Mouse (Mus musculus) mouse embryonic stem cell (cell line): ENCODE results near the gene Pou3f3.

Experiments
- in situ Hi-C, 2 experiments: fragments of 300-500 bp; cut with MboI; formaldehyde crosslinking; loops; 1 replicate in 1 of 2; 3 replicates in 1 of 2; pipeline ENCODE4 v1.14.3; 2019 to 2020; ENCODE audit warnings: low sequenced_read_pairs in 2 of 2, low pct_unique_long_range_greater_than_20kb in 1 of 2, mixed read lengths in 1 of 2; ENCODE audit not compliant: unreplicated experiment in 1 of 2

Gene Pou3f3

DNA sequence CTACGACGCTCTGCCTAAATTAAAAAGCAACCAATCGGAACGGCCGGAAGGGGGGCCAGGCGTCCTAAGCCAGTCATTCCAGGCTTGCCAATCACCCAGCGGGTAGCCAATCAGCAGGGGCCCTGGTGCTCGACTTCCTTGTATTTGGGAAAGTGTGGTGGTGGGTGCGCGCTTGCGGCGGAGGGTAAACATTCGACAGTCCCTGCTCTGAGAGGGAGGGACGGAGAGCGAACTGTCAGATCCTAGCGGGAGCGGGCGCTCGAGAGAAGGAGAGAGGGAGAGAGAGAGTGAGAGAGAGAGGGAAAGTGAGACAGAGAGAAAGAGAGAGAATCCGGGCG, at the start of gene Pou3f3:
TSS of gene Pou3f3 (plus strand) at position 191 of the 338 bp plus-strand sequence.
- in situ Hi-C loops, result no loop called here

DNA sequence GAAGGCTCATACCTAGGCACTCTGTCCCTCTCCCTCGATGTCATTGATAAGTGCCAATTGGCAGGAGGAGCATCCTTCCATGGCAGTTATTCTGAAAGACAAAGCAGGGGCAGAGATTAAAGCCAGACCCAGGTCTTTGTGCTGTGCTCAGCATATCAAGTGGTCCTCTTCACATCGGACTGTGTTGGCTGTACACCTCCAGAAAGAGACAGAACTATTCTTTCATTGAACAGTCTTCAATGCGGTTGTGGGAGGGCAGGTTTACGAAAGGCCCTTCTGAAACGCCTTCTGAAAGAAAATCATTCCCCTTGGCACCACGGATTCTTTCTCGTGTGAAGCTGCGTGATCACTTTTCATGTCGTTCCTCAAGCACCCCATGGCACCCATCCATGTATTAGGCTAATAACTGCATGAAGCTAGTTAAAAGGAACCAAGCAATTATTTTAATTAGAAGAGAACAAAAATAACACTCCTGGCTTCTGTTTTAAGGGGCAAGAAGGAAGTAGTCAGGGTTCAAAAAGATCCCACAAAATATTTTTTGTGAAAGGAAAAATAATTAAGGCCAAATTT, 47.1 kb upstream of the Pou3f3 start:
- in situ Hi-C loops, result no loop called here

DNA sequence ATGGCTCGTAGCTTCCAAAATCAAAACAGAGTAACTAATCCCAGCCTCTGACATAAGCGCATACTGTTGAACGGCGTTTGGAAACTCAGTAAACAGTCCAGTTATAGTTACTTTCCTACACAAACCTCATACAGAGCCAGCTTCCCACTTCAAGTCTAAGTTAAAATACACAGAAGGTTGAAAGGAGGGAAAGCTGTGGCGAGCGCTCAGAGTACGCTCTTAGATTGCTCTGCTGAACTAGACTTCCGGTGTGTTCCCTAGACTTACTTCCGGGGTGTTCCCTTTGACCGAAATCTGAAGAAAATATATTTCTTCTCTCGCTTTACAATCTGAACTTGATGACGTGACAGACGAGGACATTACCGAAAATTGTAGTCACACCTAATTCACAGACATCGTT, 44.1 kb upstream of the Pou3f3 start:
- in situ Hi-C loops, result no loop called here

DNA sequence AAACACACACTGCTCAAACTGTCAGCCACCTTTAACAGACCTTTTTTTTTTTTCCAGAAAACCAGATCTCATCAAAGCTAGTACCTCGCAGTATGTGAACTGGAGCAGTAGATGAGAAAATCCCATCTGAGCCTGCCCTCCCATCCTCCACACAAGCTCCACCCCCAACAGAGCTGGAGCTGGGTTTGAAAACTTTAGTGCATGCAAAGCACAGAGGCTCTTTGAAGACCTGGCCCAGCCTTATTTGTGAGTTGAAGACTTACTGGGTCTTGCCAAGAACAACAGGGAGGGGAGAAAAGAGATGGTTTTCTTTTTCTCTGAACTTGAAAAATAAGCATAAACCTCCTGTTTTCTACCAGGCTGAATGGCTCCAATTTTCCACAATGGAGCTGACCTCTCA, 28.0 kb upstream of the Pou3f3 start:
- in situ Hi-C loops, result no loop called here

DNA sequence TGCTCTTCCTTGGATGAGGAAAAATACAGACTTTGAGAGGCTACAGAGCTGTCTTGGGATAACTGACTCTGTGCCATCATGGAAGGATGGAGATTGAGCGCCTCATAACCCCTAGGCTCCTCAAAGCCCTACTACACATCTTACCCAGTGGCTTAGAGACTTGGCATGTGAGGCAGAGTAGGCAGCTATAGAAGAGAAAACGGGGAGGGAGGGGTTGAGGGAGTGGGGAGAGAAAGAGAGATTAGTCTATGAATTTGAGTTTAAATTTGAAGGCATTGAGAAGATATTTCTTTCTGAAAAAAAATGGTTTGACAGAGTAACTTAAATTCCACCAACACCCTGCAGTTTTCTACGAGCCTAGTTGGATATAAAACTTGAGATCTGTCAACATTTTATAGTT, 14.9 kb upstream of the Pou3f3 start:
- in situ Hi-C loops, result no loop called here

DNA sequence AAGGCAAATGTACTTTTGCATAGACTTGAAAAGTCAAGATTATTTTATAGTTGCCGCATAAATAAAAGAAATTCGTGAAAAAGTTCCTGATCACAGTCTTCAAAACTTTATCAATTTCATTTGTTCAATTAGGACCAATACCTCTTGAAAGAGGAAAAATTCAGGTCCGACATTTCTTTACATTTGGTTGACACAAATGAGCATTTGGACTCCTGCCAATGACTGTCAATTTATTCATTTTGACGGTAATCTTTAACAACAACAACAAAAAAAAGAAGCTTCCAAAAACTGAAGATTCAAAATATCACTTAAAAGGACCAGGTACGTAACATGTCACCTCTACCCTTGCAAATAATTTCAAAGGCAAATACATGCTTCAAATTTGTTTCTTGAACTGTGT, 13.8 kb upstream of the Pou3f3 start:
- in situ Hi-C loops, result no loop called here

DNA sequence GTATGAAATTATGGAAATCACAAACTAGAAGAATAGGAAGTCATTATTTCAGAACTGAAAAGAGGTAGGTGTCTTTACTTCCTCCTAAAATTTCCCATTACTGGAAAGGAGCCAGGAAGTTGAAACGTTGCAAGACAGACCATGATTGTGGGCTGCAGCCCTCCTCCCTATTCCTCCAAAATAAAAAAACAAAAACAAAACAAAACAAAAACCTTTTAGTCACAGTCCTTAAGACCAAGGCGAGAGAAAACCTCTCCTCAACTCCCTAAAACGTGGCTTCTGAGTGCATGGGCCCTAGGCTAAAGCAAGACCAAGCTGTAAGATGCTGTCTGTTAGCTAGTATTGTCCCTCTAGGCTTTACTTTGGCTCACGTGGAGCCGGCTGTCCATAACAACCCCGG, 11.7 kb upstream of the Pou3f3 start:
- in situ Hi-C loops, result no loop called here

DNA sequence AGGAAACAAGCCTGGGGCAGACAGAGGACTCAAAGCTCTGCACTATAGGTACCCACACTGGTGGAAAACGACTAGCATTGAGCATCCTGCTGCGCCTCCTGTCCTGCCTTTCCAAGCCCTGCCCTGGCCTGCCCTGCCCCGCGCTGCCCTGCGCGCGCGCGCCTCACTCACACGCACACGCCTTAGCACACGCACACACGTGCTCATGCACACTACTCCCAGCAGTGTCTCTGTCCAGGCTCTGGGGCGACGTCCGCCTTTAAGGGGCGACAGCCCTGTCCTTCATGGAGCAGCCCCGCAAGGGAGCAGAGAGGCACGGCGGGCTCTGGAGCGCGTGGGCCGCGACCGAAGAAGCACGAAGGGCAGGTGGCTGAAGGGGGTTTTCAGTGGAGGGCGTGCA, 11.2 kb upstream of the Pou3f3 start:
- in situ Hi-C loops, result no loop called here

DNA sequence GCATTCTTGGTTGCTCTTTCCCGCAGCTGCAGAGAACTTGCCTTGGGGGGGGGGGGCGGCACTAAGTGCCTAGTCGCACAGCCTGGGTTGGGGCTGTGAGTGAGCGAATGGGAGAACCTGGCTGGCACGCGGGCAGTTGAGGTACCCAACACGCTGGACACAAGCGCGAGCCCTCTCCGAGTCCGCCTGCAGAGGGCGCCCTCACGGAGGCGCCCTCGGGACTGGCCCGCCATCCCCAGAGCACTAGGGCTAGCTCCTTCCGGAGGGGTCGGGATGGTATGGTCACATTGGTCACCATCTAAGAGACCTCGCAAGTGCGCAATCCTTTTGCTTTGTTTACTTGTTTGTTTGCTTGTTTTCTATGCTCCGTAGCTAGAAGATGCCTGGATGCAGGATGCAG, 10.8 kb upstream of the Pou3f3 start:
- in situ Hi-C loops, result no loop called here

DNA sequence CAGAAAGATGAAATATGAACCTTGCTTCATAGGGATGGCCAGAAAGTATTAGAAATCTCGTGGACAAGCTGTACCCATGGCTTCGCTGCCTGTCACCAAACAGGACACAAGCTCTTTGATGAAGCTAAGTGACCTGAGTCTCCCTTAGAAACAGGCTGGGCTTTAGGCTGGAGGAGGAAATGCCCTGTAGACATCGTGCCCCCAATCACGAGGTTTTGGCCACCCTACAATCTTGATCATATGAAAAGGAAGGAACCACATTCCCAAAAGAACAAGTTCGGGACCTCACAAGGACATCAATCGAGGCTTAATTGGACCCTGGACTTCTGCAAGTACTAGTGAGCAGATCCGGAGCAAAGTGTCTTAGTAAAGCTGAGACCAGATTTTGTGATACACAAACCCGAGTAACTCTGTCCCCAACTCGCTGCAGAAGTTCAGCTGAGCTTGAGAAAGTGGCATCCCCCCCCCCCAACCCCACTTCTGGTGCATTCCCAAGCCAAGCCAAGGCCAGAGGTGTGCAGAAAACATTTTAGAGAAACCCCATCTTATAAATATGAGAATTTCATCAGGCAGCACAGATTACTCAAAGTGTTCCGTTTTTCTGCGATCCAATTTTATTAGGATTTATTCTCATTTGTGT, 10.1 kb upstream of the Pou3f3 start:
- in situ Hi-C loops, result no loop called here

DNA sequence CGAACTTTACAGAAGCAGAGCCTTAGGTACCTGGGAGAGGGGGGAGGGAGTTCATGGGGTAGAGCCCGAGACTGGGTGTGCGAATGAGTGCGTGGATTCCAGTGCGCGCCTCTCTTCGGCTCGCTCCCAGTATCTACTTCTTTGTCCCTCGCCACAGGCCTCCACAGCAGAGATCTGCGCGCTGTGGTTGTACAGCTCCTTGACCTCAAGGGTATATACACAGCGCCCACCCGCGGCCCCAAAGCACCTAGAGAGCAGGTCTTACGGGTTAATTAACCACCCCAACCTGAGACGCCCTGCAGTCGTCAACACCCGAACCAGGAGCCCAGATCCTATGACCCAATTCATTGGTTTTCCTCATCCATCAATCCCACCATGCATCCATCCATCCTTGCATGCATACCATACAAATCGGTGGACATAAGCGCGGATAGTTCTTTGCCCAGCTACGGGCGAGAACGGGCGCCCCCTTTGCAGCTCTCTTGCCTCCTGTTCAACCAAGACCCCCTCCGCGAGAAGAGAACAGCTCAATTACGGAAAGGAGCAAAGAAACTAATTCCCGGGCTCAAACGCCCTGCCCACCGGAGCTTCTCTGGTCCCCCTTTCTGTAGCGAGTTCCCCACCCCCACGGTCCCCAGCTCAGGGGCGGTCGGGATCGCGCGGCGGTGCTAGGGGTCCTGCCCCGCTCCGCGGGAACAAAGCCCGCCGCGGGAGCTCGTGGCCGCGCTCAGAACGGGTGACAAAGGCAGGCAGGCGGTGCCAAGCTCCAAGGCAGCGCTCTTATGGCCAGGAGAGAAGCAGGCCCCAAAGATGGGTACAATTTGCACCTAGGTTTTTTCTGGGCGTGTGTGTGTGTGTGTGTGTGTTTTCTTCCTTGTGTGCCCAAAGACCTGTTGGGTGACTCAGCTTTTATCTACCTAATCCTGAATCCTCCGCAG, 9.1 kb upstream of the Pou3f3 start:
- in situ Hi-C loops, result no loop called here

DNA sequence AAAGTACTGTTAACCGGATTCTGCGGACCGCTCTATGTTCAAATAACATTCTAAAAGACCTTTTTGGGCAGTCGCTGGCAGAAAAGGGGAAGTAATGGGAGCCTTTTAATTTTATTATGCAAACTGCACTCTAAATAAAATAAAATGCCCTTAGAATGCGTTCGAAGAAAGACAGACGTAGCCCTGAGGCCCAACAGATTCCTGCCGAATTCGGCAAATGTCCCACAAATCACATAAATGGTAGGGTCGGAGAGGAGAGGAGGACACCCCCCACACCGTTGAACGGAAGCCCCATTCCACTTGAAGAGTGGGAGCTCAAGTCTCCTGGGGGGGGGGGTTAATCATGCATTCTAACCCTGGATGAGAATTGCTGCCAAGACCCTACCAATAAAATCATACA, 8.3 kb upstream of the Pou3f3 start:
- in situ Hi-C loops, result no loop called here

DNA sequence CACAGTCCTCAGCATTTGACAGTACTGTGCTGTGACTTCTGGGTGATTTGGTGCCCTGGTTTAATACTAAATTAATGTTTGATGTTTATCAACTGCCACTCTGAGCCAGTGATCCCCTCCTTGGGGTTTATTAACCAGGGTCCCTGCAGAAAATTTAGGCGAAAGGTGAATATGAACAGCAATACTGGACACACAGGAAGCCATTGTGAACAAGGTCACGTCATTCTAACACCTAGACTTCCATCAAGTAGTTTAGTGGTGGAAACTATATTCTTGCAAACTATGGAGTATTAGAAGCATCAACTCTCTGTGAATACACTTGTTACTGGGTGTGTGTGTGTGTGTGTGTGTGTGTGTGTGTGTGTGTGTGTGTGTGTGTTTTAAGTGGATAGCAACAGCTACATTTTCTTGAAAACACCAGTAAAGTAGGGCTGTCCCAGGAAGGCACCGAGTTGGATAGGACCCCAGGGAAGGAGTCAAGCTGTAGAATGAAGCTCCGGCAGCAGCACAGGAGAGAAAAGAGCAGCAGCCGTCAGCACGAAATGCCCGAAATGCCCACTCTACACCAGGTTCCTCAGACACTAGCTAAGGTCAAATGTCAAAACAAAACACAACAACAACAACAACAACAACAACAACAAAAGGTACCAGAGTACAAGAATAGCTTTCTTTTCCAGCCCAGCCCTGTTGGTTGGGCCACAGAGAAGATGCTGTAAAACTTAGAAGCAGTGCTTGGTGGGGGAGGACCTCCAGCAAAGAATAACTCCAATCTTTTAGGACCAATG, 7.6 kb upstream of the Pou3f3 start:
- in situ Hi-C loops, result no loop called here

DNA sequence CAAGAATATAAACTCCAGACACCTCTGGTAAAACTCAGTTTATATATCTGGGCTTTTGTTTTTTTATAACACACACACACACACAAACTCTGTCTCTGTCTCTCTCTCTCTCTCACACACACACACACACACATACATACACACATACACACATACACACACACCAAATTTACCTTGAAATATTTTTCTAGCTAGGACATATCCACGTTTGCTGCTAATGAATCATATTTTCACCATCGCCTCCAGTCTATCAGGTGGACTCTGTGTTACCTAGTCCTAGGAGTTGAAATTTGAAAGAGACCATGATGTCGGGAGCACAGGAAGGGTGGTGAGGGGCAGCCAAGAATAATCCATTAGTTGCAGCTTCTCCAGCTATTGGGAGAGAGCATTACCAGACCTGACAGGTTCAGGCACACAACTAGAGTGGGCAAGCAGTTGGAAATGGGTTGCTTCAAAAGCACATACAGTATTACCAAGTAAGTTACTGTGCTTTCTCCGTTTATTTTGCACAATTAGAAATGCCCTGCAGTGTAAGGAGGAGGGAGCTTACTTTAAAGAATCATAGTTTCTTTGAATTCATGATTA, 6.9 kb upstream of the Pou3f3 start:
- in situ Hi-C loops, result no loop called here

DNA sequence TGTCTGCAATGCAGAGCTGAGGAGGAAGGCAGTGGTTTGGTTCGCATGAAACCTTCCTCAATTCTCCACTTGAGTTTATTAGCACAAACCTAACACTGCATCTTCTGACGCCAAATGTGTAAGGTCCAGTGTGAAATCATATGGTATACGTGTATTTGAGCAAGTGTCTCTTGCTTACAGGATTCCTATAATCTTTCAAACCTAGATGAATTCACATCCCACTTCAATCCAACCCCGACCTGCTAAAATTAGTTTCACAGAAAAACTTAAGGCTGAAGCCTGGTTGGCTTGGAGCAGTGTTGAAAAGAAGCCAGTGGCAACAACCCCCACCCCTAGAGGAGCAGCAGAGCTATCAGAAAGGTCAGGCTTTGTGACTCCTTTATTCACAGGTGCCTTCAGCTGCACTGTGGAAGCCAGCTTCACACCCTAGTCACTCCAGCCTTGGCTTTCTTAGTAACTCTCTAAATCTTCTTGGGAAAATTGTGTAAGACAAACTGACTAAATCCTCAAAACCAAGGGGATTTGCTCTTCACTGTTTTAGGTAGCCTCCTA, 5.5 kb upstream of the Pou3f3 start:
- in situ Hi-C loops, result no loop called here

DNA sequence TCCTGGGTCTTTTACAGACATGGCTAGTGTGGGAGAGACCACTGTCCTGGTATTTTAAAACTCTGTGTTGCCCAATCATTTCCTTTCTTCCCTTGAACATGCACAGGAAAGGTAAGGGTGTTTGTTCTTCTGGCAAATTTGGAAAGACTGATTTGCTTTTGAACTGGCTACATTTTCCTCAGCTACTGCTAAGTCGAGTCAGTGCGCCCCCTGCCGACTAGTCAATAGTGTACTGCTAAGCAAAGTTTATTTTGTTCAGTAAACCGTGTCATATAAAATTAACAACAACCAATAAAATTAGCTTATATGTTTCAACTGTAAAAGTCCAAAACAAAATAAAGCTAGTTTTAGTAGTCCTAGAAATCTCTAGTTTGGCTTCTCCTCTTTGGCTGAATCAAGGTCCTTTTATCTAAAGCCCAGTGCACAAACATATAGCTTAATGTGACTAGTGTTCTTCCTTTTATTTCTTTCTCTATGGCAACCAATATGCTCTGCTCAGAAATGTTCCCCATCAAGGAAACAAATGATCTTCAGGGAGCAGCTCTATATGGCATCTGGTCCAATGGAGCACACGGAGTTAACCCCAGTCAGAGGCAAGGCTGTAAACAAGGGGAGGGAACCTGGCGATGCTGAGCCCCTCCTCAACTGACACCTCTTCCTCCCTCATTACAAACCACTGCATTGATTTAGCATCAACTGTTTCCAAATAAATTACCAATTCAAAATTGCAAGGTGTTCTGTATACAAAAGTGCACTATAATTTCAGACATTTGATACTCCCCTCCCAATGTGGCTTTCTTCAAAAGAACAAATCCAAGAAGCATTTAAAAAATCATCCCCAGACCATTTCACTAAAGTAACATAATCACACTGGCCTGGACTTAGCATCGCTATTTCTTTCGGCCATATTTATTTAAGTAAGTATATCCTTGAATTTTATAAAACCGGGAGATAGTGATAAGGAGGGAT, 4.1 kb upstream of the Pou3f3 start:
- in situ Hi-C loops, result no loop called here

DNA sequence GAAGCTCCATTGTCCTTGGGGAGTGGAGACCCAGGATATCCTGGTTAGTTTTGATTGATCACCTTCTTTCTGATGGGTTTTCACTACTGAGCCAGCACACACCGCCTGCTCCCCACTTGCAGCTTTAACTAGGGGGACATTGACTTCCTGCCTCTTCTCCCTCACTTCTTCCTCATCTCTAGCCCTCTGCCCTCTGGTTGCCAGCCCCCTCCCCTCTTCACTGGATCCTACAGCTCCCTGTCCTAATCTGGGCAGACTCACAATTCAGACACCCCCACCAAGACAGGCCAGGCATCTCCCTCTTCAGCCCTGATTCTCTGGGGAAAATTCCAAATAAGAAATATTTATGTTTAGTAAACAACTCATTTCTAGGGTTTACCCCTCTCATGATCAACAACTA, 3.3 kb upstream of the Pou3f3 start:
- in situ Hi-C loops, result no loop called here
